Mouse (Mus musculus) embryonic facial prominence, embryonic 10.5 days (tissue): ENCODE results near the gene Carhsp1. TPM values are rescaled to one million over a fixed set of nuclear protein-coding genes. Genes with fewer than 3 reads are reported as not detected.
A peak's percentile ranks its signal among the peaks of the same experiment; 100 is the strongest.

Experiments
- DNase-seq: peaks from one replicate; pipeline ENCODE4 v3.0.0-alpha.2; 2017; ENCODE audit warnings: low spot score
- H3K27ac ChIP-seq: fragments of 300-500 bp; sonication (generic); replicated peaks from 2 replicates; pipeline ENCODE4 v1.5.1; 2016; ENCODE audit warnings: mild to moderate bottlenecking
- H3K27me3 ChIP-seq: fragments of 300-500 bp; sonication (generic); replicated peaks from 2 replicates; pipeline ENCODE4 v1.6.1; 2016; ENCODE audit warnings: low read depth, mild to moderate bottlenecking; ENCODE audit not compliant: poor library complexity, severe bottlenecking
- H3K36me3 ChIP-seq: fragments of 300-500 bp; sonication (generic); replicated peaks from 2 replicates; pipeline ENCODE4 v1.6.1; 2016; ENCODE audit warnings: mild to moderate bottlenecking, moderate library complexity
- H3K4me1 ChIP-seq: fragments of 300-500 bp; sonication (generic); 2 replicates; pipeline ENCODE4 v1.6.1; 2016
- H3K4me3 ChIP-seq: fragments of 300-500 bp; sonication (generic); 2 replicates; pipeline ENCODE4 v1.5.1; 2016; ENCODE audit warnings: mild to moderate bottlenecking, moderate library complexity
- H3K9me3 ChIP-seq: fragments of 300-500 bp; sonication (generic); 2 replicates; pipeline ENCODE4 v1.6.1; 2016; ENCODE audit warnings: mild to moderate bottlenecking
- WGBS: fragments of 180-500 bp; shearing (Covaris S2); methylation state at CpG from one replicate; pipeline ENCODE4 v1.1.7; 2016; 5-methylcytosine and 5-hydroxymethylcytosine counted together
- polyA plus RNA-seq: library from polyadenylated mRNA; unstranded; fragments of >200 nt; fragmentation: Nextera tagmentation; extraction: Ambion mirVana; gene quantifications from 2 replicates; pipeline ENCODE4 v1.2.1, GENCODE M21; 2016

Carhsp1 gene
- polyA plus RNA-seq, 1 experiment from 2014 or later, result 168 TPM

GRCm38 (mm10) chr16:8686871-8687535 is 15.0 kb upstream of the Carhsp1 start:
- H3K36me3 ChIP-seq, result peaks cover 75% of the 10 kb centered on the region
- 84% methylated on average over 11 of the region's 11 CpGs for WGBS
- H3K4me1 ChIP-seq, result no peaks in the 10 kb centered on the region
- no peaks in the 10 kb centered on the region for H3K9me3 ChIP-seq
- no peak overlapping the region for H3K27ac ChIP-seq
- H3K27me3 ChIP-seq, result no peaks in the 10 kb centered on the region
- DNase-seq, result no peak
- H3K4me3 ChIP-seq, result no peak overlapping the region

GRCm38 (mm10) chr16:8686121-8686870 is 14.3 kb upstream of the Carhsp1 start:
- peak; percentile 67 for DNase-seq
- 63% methylated on average over 7 of the region's 7 CpGs for WGBS
- Histone ChIP-seq H3K4me1 (no peaks in the 10 kb centered on the region), H3K9me3 (no peaks in the 10 kb centered on the region), H3K27me3 (no peaks in the 10 kb centered on the region), H3K36me3 (peaks cover 68% of the 10 kb centered on the region), H3K4me3 (no peak overlapping the region), H3K27ac (no peak overlapping the region)

DNA sequence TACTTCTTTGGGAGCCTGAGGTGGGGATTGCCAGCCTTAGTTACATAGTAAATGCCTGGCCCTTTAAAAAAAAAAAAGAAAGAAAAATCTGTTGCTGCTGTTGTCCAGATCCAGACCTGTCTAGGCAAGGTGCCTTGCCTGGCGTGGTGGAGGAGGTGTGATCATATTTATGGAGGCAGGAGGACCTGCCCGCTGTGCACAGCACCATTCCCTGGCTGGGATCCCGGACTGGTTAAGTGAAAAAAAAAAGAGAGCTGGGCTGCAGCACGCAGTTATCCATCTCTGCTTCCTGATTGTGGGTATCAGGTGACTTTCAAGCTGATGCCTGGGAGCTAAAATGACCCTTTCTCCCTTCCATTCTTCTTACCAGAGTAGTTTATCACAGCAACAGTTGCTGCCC is 13.1 kb upstream of the Carhsp1 start:
- no peak for DNase-seq
- Histone ChIP-seq H3K36me3 (peaks cover 55% of the 10 kb centered on the region), H3K4me3 (no peak overlapping the region), H3K9me3 (no peaks in the 10 kb centered on the region), H3K27ac (no peak overlapping the region), H3K4me1 (no peaks in the 10 kb centered on the region), H3K27me3 (no peaks in the 10 kb centered on the region)
- 91% methylated on average over 4 of the region's 4 CpGs for WGBS

DNA sequence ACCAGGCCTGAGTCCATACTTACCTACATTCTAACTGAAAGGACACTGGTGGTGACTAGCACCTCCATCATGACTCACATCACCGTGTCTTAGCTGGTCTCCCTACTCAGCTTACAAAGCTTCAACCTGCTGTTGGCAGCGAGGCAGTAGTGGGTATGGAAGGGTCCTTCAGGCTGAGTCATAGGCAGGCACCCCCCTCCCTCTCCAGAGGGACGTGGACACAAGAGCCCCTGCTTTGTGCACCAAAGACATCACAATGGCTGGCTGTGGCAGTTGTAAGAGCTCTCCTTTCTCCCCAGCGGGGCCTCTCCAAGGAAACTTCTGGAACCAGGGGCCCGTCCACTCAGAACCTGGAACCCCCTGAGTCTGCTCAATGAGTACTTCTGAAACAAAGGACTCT is 8.5 kb upstream of the Carhsp1 start, which contains the start of gene Gm5767:
Gene Gm5767, plus strand, starts transcription at position 301 of the 400 bp plus-strand sequence.
- no peak for DNase-seq
- 84% methylated on average over 5 of the region's 5 CpGs for WGBS
- H3K27me3 ChIP-seq, result no peaks in the 10 kb centered on the region

DNA sequence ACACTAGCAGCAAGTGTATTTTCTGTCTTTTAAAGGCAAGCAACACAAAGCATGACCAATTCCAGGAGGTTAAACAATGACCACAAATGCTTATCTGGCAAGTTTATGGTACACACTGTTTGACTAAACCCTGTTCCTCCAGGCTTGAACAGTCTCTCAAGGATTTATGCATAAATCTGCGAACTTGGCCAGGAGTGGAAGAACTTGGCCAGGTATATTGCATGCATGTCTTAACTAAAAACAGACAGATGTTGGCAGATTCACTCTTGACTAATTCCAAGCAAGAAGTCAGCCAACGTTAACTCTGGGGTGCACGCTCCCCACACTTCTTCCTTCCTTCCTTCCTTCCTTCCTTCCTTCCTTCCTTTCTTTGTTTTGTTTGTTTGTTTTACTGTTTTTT is 7.8 kb upstream of the Carhsp1 start:
- DNase-seq, result no peak
- H3K36me3 ChIP-seq, result peaks cover 10% of the 10 kb centered on the region; the same call in 1 of the 2 replicates
- no peaks in the 10 kb centered on the region for H3K27me3 ChIP-seq
- no peak overlapping the region for H3K4me3 ChIP-seq
- H3K27ac ChIP-seq, result no peak overlapping the region
- H3K4me1 ChIP-seq, result no peaks in the 10 kb centered on the region
- no peaks in the 10 kb centered on the region for H3K9me3 ChIP-seq
- WGBS, result 86% methylated on average over 3 of the region's 3 CpGs

More for the DNA sequence above, 8.5 kb upstream of the Carhsp1 start, which contains the start of gene Gm5767:
- no peaks in the 10 kb centered on the region for H3K9me3 ChIP-seq
- H3K4me1 ChIP-seq, result no peaks in the 10 kb centered on the region
- no peak within 1 kb of the TSS for H3K4me3 ChIP-seq
- peaks cover 14% of the 10 kb centered on the region; the same call in 1 of the 2 replicates for H3K36me3 ChIP-seq
- no peak within 1 kb of the TSS for H3K27ac ChIP-seq

DNA sequence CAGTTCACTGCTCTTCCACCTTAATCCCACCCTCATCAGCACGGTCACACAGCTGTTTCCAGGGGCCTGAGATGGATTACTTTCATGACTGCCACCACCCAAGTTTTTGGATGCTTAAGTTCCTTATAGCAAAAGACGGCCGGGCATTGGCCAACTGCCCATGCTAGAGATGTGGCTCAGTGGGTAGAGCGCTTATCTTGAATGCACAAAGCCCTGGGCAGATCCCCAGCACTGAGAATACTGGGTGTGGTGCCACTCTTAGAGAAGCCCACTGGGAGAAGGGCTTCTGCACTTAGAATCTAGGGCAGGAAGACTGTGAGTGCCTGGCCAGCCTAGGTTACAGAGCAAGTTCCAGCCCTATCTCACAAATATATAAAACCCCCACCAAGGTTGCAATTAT is 6.7 kb upstream of the Carhsp1 start:
- Histone ChIP-seq H3K36me3 (peaks cover 6% of the 10 kb centered on the region; the same call in 1 of the 2 replicates), H3K27ac (no peak overlapping the region), H3K27me3 (peaks cover 5% of the 10 kb centered on the region), H3K9me3 (no peaks in the 10 kb centered on the region), H3K4me3 (no peak overlapping the region), H3K4me1 (no peaks in the 10 kb centered on the region; the same call in 1 of the 2 replicates)
- DNase-seq, result no peak
- 89% methylated on average over 4 of the region's 4 CpGs for WGBS

DNA sequence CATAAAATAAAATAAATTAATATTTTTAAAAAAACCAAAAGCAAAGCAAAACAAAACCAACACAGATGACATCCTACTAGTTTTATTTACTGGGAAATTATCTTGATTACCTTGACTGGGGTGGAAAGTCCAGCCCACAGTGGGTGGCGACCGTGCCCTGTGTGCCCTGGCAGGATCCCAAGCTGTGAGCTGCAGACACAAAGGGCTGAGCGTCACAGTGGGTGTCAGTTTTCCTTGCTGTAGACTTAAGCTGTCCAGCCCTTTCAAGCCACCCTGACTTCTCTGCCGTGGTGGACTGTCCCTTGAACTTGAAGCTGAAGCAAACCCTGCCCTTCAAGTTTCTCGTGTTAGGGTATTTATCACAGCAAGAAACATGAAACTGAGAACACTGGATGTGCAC is 6.1 kb upstream of the Carhsp1 start:
- WGBS, result 58% methylated on average over 5 of the region's 5 CpGs
- Histone ChIP-seq H3K4me1 (no peaks in the 10 kb centered on the region; the same call in 1 of the 2 replicates), H3K4me3 (no peak overlapping the region), H3K9me3 (no peaks in the 10 kb centered on the region), H3K27ac (no peak overlapping the region), H3K27me3 (peaks cover 11% of the 10 kb centered on the region), H3K36me3 (no peaks in the 10 kb centered on the region)
- DNase-seq, result no peak

GRCm38 (mm10) chr16:8676800-8677199 is 4.8 kb upstream of the Carhsp1 start:
- no peak overlapping the region for H3K27ac ChIP-seq
- WGBS, result 54% methylated on average over 4 of the region's 4 CpGs
- H3K27me3 ChIP-seq, result peaks cover 17% of the 10 kb centered on the region
- peaks cover under 1% of the 10 kb centered on the region; the same call in 1 of the 2 replicates for H3K4me1 ChIP-seq
- no peaks in the 10 kb centered on the region for H3K36me3 ChIP-seq
- no peak overlapping the region for H3K4me3 ChIP-seq
- peak; percentile 50 for DNase-seq
- no peaks in the 10 kb centered on the region for H3K9me3 ChIP-seq

- WGBS, result 68% methylated on average over 2 of the region's 2 CpGs
- Histone ChIP-seq H3K4me3 (no peak overlapping the region), H3K27ac (no peak overlapping the region), H3K36me3 (no peaks in the 10 kb centered on the region), H3K27me3 (peaks cover 17% of the 10 kb centered on the region), H3K9me3 (no peaks in the 10 kb centered on the region), H3K4me1 (peaks cover 6% of the 10 kb centered on the region)
- no peak for DNase-seq
Measured at GRCm38 (mm10) chr16:8676228-8676627, 4.3 kb upstream of the Carhsp1 start.

GRCm38 (mm10) chr16:8675559-8675958 is 3.6 kb upstream of the Carhsp1 start:
- Histone ChIP-seq H3K4me3 (no peak overlapping the region), H3K27ac (no peak overlapping the region), H3K27me3 (peaks cover 17% of the 10 kb centered on the region), H3K9me3 (no peaks in the 10 kb centered on the region), H3K36me3 (no peaks in the 10 kb centered on the region), H3K4me1 (peaks cover 13% of the 10 kb centered on the region)
- WGBS, result 88% methylated on average over 8 of the region's 8 CpGs
- DNase-seq, result no peak

DNA sequence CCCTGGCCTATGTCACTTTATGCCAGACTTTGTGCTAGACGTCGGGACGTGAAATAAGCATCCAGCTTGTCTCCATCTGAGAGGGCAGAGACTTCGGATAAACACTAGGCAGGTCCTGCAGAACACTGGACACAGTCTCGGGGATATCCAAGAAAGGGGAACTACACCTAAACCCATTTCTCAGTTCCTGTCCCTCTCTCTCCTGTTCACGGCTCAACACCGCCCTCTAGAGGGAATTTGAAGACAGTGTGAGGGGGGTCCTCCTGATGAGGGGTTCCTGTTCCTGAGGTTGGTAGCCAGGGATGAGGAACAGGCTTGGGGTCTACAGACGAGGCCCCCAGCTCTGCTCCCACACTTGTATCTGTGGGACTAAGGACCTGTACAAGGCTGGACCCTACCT is 2.2 kb upstream of the Carhsp1 start:
- Histone ChIP-seq H3K4me1 (peaks cover 26% of the 10 kb centered on the region), H3K27me3 (peaks cover 17% of the 10 kb centered on the region), H3K36me3 (peaks cover 2% of the 10 kb centered on the region), H3K9me3 (no peaks in the 10 kb centered on the region), H3K4me3 (no peak overlapping the region), H3K27ac (no peak overlapping the region)
- DNase-seq, result peak; percentile 72
- 4% methylated on average over 8 of the region's 8 CpGs for WGBS

DNA sequence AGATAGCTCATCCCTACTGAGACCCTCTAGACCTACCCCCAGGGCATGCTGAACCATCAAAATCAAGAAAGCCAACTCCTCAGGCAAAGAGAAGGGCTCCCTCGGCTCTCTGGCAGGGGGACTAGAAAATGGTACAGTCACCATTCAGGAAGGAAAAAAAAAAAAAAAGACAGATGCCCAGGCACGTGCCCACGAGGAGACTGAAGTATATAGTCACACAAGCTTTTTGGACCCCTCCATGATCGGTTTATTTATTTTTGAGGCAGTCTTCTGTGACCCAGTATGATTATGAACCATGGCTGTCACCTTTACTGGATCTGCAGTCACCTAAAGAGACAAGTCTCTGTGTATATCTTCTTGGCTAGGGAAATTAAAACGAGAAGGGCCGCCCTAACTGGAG is 1.4 kb upstream of the Carhsp1 start:
- no peak for DNase-seq
- 75% methylated on average over 6 of the region's 6 CpGs for WGBS
- H3K36me3 ChIP-seq, result peaks cover 10% of the 10 kb centered on the region
- H3K9me3 ChIP-seq, result no peaks in the 10 kb centered on the region
- peaks cover 17% of the 10 kb centered on the region for H3K27me3 ChIP-seq
- no peak overlapping the region for H3K4me3 ChIP-seq
- H3K27ac ChIP-seq, result no peak overlapping the region
- peaks cover 35% of the 10 kb centered on the region for H3K4me1 ChIP-seq

- no peak overlapping the region; the same call in 1 of the 2 replicates for H3K4me3 ChIP-seq
- DNase-seq, result no peak
- H3K4me1 ChIP-seq, result peaks cover 40% of the 10 kb centered on the region
- H3K27ac ChIP-seq, result no peak overlapping the region
- H3K36me3 ChIP-seq, result peaks cover 16% of the 10 kb centered on the region
- H3K27me3 ChIP-seq, result peaks cover 17% of the 10 kb centered on the region
- no peaks in the 10 kb centered on the region for H3K9me3 ChIP-seq
Measured at GRCm38 (mm10) chr16:8672811-8673210, 856 bp upstream of the Carhsp1 start.
